Mouse (Mus musculus): ENCODE measurements at regions not wholly inside any gene's neighbourhood (a gene's known extent, or its start where the extent isn't known, plus 50 kb on each side); places are given as distances from the start of the nearest gene placed in this dataset.

GRCm38 (mm10) chr1:57032407-57032806 lies 54.0 kb upstream of the Satb2 start:
- ATAC-seq (replicated peaks; ENCODE audit: insufficient number of reproducible peaks, insufficient read depth, low FRiP score, low read depth) = no peak
- H3K36me3 ChIP-seq = no peaks in the 10 kb centered on the region
- 72% methylated on average over 2 of the region's 2 CpGs for WGBS

GRCm38 (mm10) chr1:57033244-57033643 lies 54.8 kb upstream of the Satb2 start:
- no peak overlapping the region for H3K9ac ChIP-seq
- ATAC-seq (replicated peaks; ENCODE audit: insufficient number of reproducible peaks, insufficient read depth, low FRiP score, low read depth) = no peak
- no peaks in the 10 kb centered on the region for H3K36me3 ChIP-seq
- no peak overlapping the region for H3K4me2 ChIP-seq
- no peak overlapping the region for H3K4me3 ChIP-seq
- no peaks in the 10 kb centered on the region for H3K9me3 ChIP-seq (replicated peaks)
- no peaks in the 10 kb centered on the region for H3K27me3 ChIP-seq
- H3K4me1 ChIP-seq (replicated peaks) = no peaks in the 10 kb centered on the region
- 84% methylated on average over 2 of the region's 2 CpGs for WGBS
- H3K27ac ChIP-seq = no peak overlapping the region

More at GRCm38 (mm10) chr1:57032407-57032806, 54.0 kb upstream of the Satb2 start:
- Histone ChIP-seq H3K9ac (no peak overlapping the region), H3K4me3 (no peak overlapping the region), H3K4me2 (no peak overlapping the region), H3K9me3 (replicated peaks) (no peaks in the 10 kb centered on the region), H3K4me1 (replicated peaks) (no peaks in the 10 kb centered on the region), H3K27ac (no peak overlapping the region), H3K27me3 (no peaks in the 10 kb centered on the region)

GRCm38 (mm10) chr1:57034411-57034810 lies 56.0 kb upstream of the Satb2 start:
- no peaks in the 10 kb centered on the region for H3K9me3 ChIP-seq (replicated peaks)
- H3K4me1 ChIP-seq (replicated peaks) = no peaks in the 10 kb centered on the region
- no peak overlapping the region for H3K4me3 ChIP-seq
- H3K27me3 ChIP-seq = no peaks in the 10 kb centered on the region
- no peak for ATAC-seq (replicated peaks; ENCODE audit: insufficient number of reproducible peaks, insufficient read depth, low FRiP score, low read depth)
- 83% methylated on average over 6 of the region's 6 CpGs for WGBS
- H3K36me3 ChIP-seq = no peaks in the 10 kb centered on the region
- no peak overlapping the region for H3K4me2 ChIP-seq
- H3K27ac ChIP-seq = no peak overlapping the region
- H3K9ac ChIP-seq = no peak overlapping the region

- Histone ChIP-seq H3K4me1 (replicated peaks) (no peaks in the 10 kb centered on the region), H3K4me2 (no peak overlapping the region), H3K9me3 (replicated peaks) (no peaks in the 10 kb centered on the region), H3K36me3 (no peaks in the 10 kb centered on the region), H3K27ac (no peak overlapping the region), H3K4me3 (no peak overlapping the region), H3K27me3 (no peaks in the 10 kb centered on the region), H3K9ac (no peak overlapping the region)
- 68% methylated on average over 3 of the region's 3 CpGs for WGBS
- no peak for ATAC-seq (replicated peaks; ENCODE audit: insufficient number of reproducible peaks, insufficient read depth, low FRiP score, low read depth)
These were observed 57.9 kb upstream of the Satb2 start for GRCm38 (mm10) chr1:57036382-57036781.

- H3K36me3 ChIP-seq = no peaks in the 10 kb centered on the region
- no peak overlapping the region for H3K9ac ChIP-seq
- H3K4me1 ChIP-seq (replicated peaks) = no peaks in the 10 kb centered on the region
- H3K27me3 ChIP-seq = no peaks in the 10 kb centered on the region
- no peak overlapping the region for H3K27ac ChIP-seq
- no peak for ATAC-seq (replicated peaks; ENCODE audit: insufficient number of reproducible peaks, insufficient read depth, low FRiP score, low read depth)
- H3K4me3 ChIP-seq = no peak overlapping the region
- H3K9me3 ChIP-seq (replicated peaks) = no peaks in the 10 kb centered on the region
- WGBS = 37% methylated on average over 8 of the region's 8 CpGs
- H3K4me2 ChIP-seq = no peak overlapping the region
These were observed 61.8 kb upstream of the Satb2 start for GRCm38 (mm10) chr1:57040201-57040600.

GRCm38 (mm10) chr1:57041578-57041977 lies 63.1 kb upstream of the Satb2 start:
- no peak overlapping the region for H3K4me2 ChIP-seq
- no peaks in the 10 kb centered on the region for H3K27me3 ChIP-seq
- H3K27ac ChIP-seq = no peak overlapping the region
- no peak overlapping the region for H3K9ac ChIP-seq
- H3K9me3 ChIP-seq (replicated peaks) = no peaks in the 10 kb centered on the region
- ATAC-seq (replicated peaks; ENCODE audit: insufficient number of reproducible peaks, insufficient read depth, low FRiP score, low read depth) = no peak
- H3K4me1 ChIP-seq (replicated peaks) = no peaks in the 10 kb centered on the region
- H3K36me3 ChIP-seq = no peaks in the 10 kb centered on the region
- H3K4me3 ChIP-seq = no peak overlapping the region

GRCm38 (mm10) chr1:57053836-57054235 lies 75.4 kb upstream of the Satb2 start:
- no peaks in the 10 kb centered on the region for H3K36me3 ChIP-seq
- H3K9ac ChIP-seq = no peak overlapping the region
- no peak overlapping the region for H3K27ac ChIP-seq
- WGBS = 82% methylated on average over 4 of the region's 4 CpGs
- no peak overlapping the region for H3K4me2 ChIP-seq
- H3K4me3 ChIP-seq = no peak overlapping the region
- no peaks in the 10 kb centered on the region for H3K4me1 ChIP-seq (replicated peaks)
- ATAC-seq (replicated peaks; ENCODE audit: insufficient number of reproducible peaks, insufficient read depth, low FRiP score, low read depth) = no peak
- H3K27me3 ChIP-seq = no peaks in the 10 kb centered on the region
- no peaks in the 10 kb centered on the region for H3K9me3 ChIP-seq (replicated peaks)

GRCm38 (mm10) chr1:57055976-57056375 lies 77.5 kb upstream of the Satb2 start:
- Histone ChIP-seq H3K27ac (no peak overlapping the region), H3K27me3 (no peaks in the 10 kb centered on the region), H3K4me1 (replicated peaks) (no peaks in the 10 kb centered on the region), H3K9me3 (replicated peaks) (no peaks in the 10 kb centered on the region), H3K9ac (no peak overlapping the region), H3K4me2 (no peak overlapping the region), H3K36me3 (no peaks in the 10 kb centered on the region), H3K4me3 (no peak overlapping the region)
- WGBS = 84% methylated on average over 9 of the region's 9 CpGs
- no peak for ATAC-seq (replicated peaks; ENCODE audit: insufficient number of reproducible peaks, insufficient read depth, low FRiP score, low read depth)

GRCm38 (mm10) chr1:57059216-57059615 lies 80.8 kb upstream of the Satb2 start:
- no peaks in the 10 kb centered on the region for H3K27me3 ChIP-seq
- no peaks in the 10 kb centered on the region for H3K36me3 ChIP-seq
- WGBS = 70% methylated on average over 3 of the region's 3 CpGs
- no peak overlapping the region for H3K9ac ChIP-seq
- ATAC-seq (replicated peaks; ENCODE audit: insufficient number of reproducible peaks, insufficient read depth, low FRiP score, low read depth) = no peak
- no peak overlapping the region for H3K4me3 ChIP-seq
- H3K4me1 ChIP-seq (replicated peaks) = no peaks in the 10 kb centered on the region
- H3K4me2 ChIP-seq = no peak overlapping the region
- H3K9me3 ChIP-seq (replicated peaks) = no peaks in the 10 kb centered on the region
- no peak overlapping the region for H3K27ac ChIP-seq

GRCm38 (mm10) chr1:57075221-57075620 lies 96.8 kb upstream of the Satb2 start:
- Histone ChIP-seq H3K9me3 (replicated peaks) (no peaks in the 10 kb centered on the region), H3K9ac (no peak overlapping the region), H3K4me1 (replicated peaks) (no peaks in the 10 kb centered on the region), H3K36me3 (no peaks in the 10 kb centered on the region), H3K27ac (no peak overlapping the region), H3K4me3 (no peak overlapping the region), H3K27me3 (no peaks in the 10 kb centered on the region), H3K4me2 (no peak overlapping the region)
- ATAC-seq (replicated peaks; ENCODE audit: insufficient number of reproducible peaks, insufficient read depth, low FRiP score, low read depth) = no peak
- 58% methylated on average over 3 of the region's 3 CpGs for WGBS

- no peak overlapping the region for H3K4me3 ChIP-seq
- no peak overlapping the region for H3K27ac ChIP-seq
- no peaks in the 10 kb centered on the region for H3K27me3 ChIP-seq
- no peak overlapping the region for H3K4me2 ChIP-seq
- H3K9ac ChIP-seq = no peak overlapping the region
- no peak for ATAC-seq (replicated peaks; ENCODE audit: insufficient number of reproducible peaks, insufficient read depth, low FRiP score, low read depth)
- no peaks in the 10 kb centered on the region for H3K36me3 ChIP-seq
- 60% methylated on average over 8 of the region's 8 CpGs for WGBS
- H3K9me3 ChIP-seq (replicated peaks) = no peaks in the 10 kb centered on the region
- H3K4me1 ChIP-seq (replicated peaks) = no peaks in the 10 kb centered on the region
These were observed 98.2 kb upstream of the Satb2 start for GRCm38 (mm10) chr1:57076696-57077095.

GRCm38 (mm10) chr1:57080306-57080705 lies 101.9 kb upstream of the Satb2 start:
- no peaks in the 10 kb centered on the region for H3K9me3 ChIP-seq (replicated peaks)
- no peaks in the 10 kb centered on the region for H3K27me3 ChIP-seq
- ATAC-seq (replicated peaks; ENCODE audit: insufficient number of reproducible peaks, insufficient read depth, low FRiP score, low read depth) = no peak
- H3K4me3 ChIP-seq = no peak overlapping the region
- 67% methylated on average over 4 of the region's 4 CpGs for WGBS
- no peak overlapping the region for H3K27ac ChIP-seq
- H3K36me3 ChIP-seq = no peaks in the 10 kb centered on the region
- H3K4me2 ChIP-seq = no peak overlapping the region
- H3K9ac ChIP-seq = no peak overlapping the region
- no peaks in the 10 kb centered on the region for H3K4me1 ChIP-seq (replicated peaks)

GRCm38 (mm10) chr1:57083134-57083533 lies 104.7 kb upstream of the Satb2 start:
- ATAC-seq (replicated peaks; ENCODE audit: insufficient number of reproducible peaks, insufficient read depth, low FRiP score, low read depth) = no peak
- 74% methylated on average over 17 of the region's 17 CpGs for WGBS
- H3K4me3 ChIP-seq = no peak overlapping the region
- H3K36me3 ChIP-seq = no peaks in the 10 kb centered on the region
- H3K27ac ChIP-seq = no peak overlapping the region
- no peak overlapping the region for H3K4me2 ChIP-seq
- no peaks in the 10 kb centered on the region for H3K27me3 ChIP-seq
- H3K9me3 ChIP-seq (replicated peaks) = no peaks in the 10 kb centered on the region
- no peak overlapping the region for H3K9ac ChIP-seq
- no peaks in the 10 kb centered on the region for H3K4me1 ChIP-seq (replicated peaks)

Data from heart, embryonic 15.5 days (tissue).